Mouse (Mus musculus) v-Abl transformed pro-B cells (cell line): ENCODE results near the gene Dnah5.
"Not testable (repeated sequence)": the region's sequence is repeated elsewhere in the genome, so short reads cannot be mapped to it uniquely, and the experiment has no call there.

Experiments used
- in situ Hi-C, 2 experiments: fragments of 400-800 bp; cut with MboI; formaldehyde crosslinking; loops; one replicate each; pipeline ENCODE4 v1.15.1; 2025; ENCODE audit not compliant: unreplicated experiment in 2 of 2

Gene Dnah5

DNA sequence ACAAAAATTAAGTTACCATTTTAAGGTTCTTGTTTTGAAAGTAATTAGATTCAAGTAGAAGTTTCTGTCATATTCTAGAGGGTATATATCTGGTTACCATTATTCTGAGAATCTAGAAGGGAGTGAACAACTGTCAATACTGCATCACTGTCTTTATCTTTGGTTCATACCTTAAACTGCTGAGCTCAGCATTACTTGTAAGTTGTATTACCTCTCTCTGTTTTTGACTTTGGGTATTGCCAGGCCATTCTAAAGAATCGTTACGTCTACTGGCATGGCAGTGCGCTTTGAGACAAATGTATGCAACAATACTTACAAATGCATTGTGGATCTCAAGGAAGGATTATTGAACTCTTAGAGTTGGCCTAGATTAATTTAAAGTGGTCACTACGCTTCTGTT lies 240.9 kb downstream of the Dnah5 start:
- in situ Hi-C loops, result no loop called here

DNA sequence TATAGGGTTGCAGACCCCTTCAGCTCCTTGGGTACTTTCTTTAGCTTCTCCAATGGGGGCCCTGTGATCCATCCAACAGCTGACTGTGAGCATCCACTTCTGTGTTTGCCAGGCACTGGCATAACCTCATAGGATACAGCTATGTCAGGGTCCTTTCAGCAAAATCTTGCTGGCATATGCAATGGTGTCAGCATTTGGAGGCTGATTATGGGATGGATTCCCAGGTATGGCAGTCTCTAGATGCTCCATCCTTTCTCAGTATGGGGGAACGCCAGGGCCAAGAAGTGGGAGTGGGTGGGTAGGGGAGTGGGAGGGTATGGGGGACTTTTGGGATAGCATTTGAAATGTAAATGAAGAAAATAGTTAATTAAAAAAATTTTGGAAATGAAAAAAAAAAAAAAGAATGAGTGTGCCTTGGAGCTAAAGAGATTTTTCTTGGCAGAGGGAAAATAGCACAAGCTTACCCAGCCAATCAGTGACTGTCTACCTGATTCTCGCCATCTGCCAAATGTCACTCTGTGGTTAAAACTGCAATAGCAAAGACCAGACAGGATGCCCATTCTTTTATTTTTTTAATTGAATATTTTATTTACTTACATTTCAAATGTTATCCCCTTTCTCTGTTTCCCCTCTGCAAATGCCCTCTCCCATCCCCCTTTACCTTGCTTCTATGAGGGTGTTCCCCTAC lies 257.7 kb downstream of the Dnah5 start:
- in situ Hi-C loops, result not testable (repeated sequence)

DNA sequence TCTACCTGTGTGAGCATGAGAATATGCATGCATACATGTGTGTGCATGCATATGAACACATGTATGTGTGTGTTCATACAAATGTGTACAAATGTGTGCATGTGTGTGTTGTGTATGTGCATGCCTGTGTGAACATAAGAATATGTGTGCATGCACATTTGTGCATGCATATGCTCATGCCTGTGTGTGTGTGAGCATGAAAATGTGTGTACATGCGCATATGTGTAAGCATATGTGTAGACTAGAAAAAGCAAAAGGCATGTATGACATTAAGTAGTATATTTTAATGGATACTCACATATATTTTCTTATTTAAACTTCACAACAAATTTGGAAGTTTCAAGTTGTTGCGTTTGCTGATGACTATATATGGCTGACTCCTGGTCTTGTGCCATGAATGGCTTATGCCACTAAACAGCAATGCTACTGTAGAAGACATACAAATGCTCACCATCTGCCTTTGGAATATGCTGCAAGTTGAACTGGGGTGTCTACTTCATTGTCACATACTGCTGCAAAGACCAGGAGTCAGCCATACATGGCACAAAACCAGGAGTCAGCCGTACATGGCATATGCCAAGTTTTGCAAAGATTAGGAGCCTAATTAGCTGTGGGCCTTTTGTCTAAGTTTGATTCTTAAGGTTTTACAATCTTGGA lies 263.2 kb downstream of the Dnah5 start:
- in situ Hi-C loops, result no loop called here

DNA sequence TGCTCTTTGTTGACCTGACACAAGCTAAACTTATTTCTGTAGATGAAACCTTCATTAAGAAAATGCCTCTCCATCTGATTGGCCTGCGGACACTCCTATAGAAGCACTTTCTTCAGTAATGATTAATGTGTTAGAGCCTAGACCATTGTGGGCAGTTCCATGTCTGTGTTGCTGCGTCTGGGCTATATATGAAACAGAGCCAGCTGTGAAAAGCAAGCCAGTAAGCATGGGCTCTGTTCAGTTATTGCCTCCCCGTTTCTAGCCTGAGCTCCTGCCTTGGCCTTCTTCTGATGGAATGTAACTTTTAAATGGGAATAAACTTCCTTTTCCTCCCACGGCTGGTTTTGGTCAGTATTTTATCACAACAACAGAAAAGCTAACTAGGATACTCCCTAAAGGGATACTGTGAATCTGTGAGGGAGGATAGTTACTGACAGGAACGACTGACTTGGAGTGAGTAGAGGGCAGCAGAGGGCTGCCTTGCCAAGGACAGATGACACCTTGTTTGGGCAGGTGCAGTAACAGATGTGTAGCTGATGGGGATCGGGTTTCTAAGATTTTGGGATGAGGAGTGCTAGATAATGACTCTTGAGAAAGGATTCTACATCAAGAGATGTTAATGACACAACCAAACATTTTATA lies 270.3 kb downstream of the Dnah5 start:
- in situ Hi-C loops, result no loop called here

DNA sequence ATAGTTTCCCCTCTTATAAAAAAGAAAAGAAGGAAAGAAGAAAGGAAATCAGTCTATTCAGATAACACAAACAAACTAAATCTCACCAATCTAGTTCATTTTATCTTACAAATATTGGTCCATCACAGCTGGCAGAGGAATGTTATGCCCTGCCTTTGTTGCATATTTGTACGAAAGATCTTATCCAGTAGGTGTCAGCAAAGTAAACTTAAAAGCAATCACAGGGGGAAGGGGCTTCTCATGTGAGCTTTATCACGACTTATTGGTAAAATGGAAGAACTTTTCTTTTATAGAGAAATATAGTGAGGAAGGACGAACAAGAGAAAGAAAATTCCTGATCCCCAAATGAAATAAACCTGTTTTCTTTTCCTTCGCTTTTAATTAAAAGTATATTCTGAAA lies 299.3 kb downstream of the Dnah5 start:
- in situ Hi-C loops, result no loop called here

DNA sequence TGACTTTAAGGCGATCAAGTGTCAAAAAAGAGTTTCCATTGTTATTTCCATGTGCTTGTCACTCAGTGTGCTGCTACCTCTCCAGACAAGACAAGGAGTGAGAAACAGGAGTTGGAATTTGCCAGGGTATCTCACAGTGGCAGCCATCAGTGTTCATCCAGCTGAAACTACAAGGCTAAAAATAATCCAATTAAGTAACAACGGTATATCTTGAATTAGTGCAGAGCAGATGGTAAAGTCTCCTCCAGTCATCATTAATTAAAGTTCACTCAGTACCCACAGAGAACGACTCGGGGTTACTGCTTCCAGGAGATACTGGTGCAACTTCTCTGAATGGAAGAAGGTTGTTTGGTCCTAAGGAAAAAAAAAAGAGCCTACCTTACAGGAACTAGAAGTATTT lies 311.6 kb downstream of the Dnah5 start:
- in situ Hi-C loops, result no loop called here
